Mouse (Mus musculus) ES-E14 (cell line): ENCODE measurements around the gene Dguok.

Source experiments
- CHD2 ChIP-seq: IDR thresholded peaks from 2 replicates; pipeline ENCODE4 v1.6.1; 2014; ENCODE audit warnings: mild to moderate bottlenecking, low read depth, low read length, inconsistent platforms
- MAFK ChIP-seq: IDR thresholded peaks from 2 replicates; pipeline ENCODE4 v1.6.1; 2014; ENCODE audit warnings: mild to moderate bottlenecking, low read depth, low read length, inconsistent platforms; ENCODE audit not compliant: insufficient read depth
- ZNF384 ChIP-seq: IDR thresholded peaks from 2 replicates; pipeline ENCODE4 v1.6.1; 2012; ENCODE audit warnings: low read depth, low read length, inconsistent platforms

- TF ChIP-seq CHD2 = no peak
- TF ChIP-seq MAFK = no peak
- TF ChIP-seq ZNF384 = no peak
These were observed 53.1 kb downstream of the Dguok start for GRCm38 (mm10) chr6:83453706-83454105.
